Mouse (Mus musculus) brown adipose tissue, adult 24 weeks (tissue): ENCODE data around the gene Sh3bgrl. TPM values are rescaled to one million over a fixed set of nuclear protein-coding genes. Genes with fewer than 3 reads are reported as not detected.

ENCODE experiments used
- H3K27ac ChIP-seq: fragments of 200-500 bp; replicated peaks from 2 replicates; pipeline ENCODE4 v1.5.1; 2012; ENCODE audit warnings: low read depth, mild to moderate bottlenecking, low read length
- H3K4me1 ChIP-seq: fragments of 200-500 bp; 2 replicates; pipeline ENCODE4 v1.6.1; 2012; ENCODE audit warnings: low read length, mixed read lengths; ENCODE audit not compliant: control insufficient read depth, insufficient read depth, insufficient read length
- H3K4me3 ChIP-seq: fragments of 200-500 bp; 2 replicates; pipeline ENCODE4 v1.5.1; 2012; ENCODE audit warnings: low read depth, mild to moderate bottlenecking, low read length, moderate library complexity; ENCODE audit not compliant: insufficient read depth
- polyA plus RNA-seq: library from polyadenylated mRNA; stranded (reverse); fragments of >200 nt; gene quantifications from 2 replicates; pipeline ENCODE4 v1.2.4, GENCODE M21; 2012; ENCODE audit not compliant: missing spikeins, insufficient read depth, insufficient read length

Sh3bgrl gene
- polyA plus RNA-seq, 1 experiment, result 222 TPM

DNA sequence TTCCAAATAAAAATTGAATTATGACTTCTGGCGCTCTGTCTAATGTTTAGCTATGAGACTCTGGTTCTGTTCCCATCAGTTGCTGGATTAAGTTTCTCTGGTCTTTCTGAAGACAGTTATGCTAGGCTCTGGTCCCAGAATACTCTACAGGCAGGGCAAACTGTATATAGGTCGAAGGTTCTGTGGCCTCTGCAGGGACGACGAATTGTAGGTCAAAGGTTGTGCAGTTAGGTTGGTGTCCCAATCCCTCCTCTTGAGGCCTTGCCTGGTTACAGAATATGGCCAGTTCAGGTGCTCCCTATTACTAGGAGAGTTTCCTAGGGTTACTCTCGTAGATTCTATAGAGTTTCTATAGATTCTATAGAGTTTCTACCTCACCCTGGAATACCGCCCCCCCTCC is 50.6 kb downstream of the Sh3bgrl start:
- H3K4me1 ChIP-seq, result peaks cover 3% of the 10 kb centered on the region
- peak overlapping the region; percentile 92 for H3K27ac ChIP-seq
- no peak overlapping the region for H3K4me3 ChIP-seq

DNA sequence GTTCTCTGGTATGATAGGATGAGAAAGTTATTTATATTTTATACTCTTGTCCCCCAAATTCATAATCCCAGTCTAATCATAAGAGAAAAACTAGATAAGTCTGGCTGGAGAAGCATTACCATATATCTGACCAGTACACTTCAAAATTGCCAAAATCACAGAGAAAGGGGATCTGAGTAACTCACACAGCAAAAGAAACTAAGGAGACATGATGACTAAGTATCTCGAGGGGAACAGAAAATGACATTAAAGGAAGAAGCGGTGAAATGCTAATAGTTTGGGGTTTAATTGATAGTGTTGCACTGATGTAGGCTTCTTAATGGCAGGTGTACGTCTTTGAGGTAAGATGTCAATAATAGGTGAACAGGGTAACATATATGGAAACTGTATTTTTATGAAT is 51.9 kb downstream of the Sh3bgrl start:
- Histone ChIP-seq H3K27ac (no peak overlapping the region), H3K4me3 (no peak overlapping the region), H3K4me1 (peaks cover 2% of the 10 kb centered on the region)

DNA sequence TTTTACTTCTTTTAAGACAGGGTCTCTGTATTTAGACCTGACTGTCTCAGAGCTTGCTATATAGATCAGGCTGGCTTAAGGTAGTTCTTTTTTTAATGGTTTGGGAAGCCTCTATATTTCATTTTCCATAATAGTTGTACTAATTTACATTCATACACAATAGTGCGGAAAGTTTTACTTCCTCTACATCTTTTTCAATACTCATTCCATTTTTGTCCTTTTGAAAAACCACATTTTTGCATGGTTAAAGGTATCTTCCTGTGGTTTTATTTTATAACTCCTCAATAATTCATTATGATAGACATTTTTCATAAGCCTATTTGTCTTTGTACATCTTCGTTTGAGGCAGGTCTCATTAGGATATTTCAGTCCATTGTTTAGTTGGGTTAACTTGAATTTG is 56.1 kb downstream of the Sh3bgrl start:
- Histone ChIP-seq H3K4me1 (no peaks in the 10 kb centered on the region; the same call in 1 of the 2 replicates), H3K4me3 (no peak overlapping the region), H3K27ac (no peak overlapping the region)

DNA sequence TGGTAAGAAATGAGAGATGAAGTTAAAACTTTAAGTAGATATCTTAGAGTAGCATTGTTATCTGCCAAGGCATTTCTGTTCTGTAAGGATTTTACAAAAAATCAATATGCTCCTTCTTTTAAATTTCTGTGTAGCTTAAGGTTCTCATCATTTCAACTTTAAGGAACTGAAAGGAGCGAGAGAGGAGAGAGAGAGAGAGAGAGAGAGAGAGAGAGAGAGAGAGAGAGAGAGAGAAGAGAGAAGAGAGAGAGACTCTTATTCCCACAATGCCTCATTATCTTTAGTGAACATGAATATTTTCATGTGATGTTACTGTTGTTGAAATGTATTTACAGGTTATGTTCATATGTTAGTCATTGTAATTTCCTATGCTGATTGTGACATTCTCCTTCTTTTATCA is 65.2 kb downstream of the Sh3bgrl start:
- no peak overlapping the region for H3K27ac ChIP-seq
- H3K4me1 ChIP-seq, result no peaks in the 10 kb centered on the region
- H3K4me3 ChIP-seq, result no peak overlapping the region

DNA sequence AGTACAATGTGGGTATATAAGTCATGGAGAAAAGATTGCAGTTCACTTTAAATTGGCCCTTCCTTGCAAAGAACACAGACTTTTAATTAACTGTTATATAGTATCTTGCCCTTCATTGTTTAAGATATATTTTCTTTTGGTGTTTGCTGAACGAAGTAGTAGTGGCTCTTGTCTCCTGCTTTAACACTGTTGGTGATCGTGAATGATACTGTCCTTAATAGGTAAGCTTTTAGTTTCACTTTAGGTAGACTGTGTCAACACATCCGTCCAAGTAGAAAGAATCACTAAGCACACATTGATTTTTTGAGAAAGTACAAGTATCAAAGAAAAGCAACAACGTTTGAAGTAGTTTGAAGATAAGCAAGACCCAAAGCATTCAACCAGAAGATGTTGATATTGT is 65.7 kb downstream of the Sh3bgrl start:
- Histone ChIP-seq H3K4me1 (no peaks in the 10 kb centered on the region), H3K4me3 (no peak overlapping the region), H3K27ac (no peak overlapping the region)

DNA sequence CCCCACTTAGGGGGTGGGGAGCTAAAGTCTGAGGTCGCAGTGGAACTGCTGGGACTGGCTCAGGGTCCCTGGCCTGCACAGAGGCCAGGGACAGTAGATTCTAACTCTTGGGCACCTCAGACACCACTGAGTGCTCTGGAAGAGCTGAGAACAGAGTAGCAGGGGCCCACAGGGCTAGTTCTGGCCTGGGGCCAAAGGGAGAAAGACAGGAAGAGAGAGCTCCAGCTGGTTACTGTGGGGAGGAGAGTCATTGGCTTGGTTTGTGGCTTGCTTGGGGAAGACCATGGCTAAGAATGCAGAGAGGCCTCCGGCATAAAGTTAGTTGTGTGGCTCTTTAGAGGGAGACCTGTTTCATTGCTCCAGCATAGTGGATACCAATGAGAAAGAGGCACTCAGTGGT is 79.9 kb downstream of the Sh3bgrl start:
- no peak overlapping the region for H3K27ac ChIP-seq
- no peak overlapping the region for H3K4me3 ChIP-seq
- H3K4me1 ChIP-seq, result no peaks in the 10 kb centered on the region

DNA sequence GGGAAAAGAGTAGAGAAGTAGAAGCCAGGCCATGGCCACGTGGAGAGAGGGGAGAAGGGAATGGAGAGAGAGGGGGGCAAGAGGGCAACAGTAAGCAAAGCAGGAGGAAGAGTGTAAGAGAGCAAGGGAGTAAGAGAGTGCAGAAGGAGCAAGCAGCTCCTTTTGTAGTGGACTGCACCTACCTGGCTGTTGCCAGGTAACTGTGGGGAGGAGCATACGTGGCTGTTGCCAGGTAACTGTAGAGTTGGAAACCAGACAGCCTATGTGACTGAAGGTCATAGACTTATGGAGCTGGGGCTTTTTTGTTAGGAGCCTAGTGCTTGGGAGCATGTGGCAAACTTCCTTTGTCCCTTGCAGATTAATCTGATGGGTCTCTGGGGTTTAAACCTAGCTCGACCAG is 80.3 kb downstream of the Sh3bgrl start:
- Histone ChIP-seq H3K27ac (no peak overlapping the region), H3K4me1 (no peaks in the 10 kb centered on the region), H3K4me3 (no peak overlapping the region)

DNA sequence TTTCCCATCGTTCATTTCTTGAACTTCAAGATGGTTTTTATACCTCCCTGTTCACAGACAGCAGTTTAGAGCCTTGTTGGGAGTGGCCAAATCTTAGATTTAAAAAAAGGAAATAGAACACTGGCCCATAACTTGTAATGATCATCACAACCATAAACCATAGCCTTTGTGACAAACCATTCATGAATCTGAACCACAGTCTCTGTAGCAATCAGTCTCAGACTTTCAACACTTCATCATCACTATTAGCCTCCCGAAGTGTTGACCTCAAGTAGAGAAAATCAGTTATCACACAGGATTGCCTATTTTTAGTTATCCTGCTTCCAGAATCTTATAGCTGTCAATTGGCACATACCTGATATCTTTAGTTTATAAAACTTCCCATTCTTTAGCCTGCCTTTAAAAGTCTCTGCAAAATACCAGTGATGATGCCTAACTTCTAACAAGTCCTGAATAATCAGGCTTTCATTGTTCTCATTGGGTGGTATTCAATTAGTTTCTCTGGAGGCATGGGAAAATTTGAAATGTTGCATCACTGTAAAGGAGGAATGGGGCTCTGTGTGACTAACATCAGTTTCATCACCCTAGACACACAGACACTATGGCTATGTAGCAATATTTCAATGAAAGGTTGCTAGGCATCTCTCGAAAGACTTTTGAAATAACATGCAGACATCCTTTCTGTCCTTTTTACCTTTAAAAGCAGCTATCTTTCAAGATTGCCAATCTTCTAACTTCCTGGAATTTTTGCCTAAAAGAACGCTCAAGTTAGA is 89.7 kb downstream of the Sh3bgrl start:
- Histone ChIP-seq H3K4me3 (no peak overlapping the region), H3K4me1 (no peaks in the 10 kb centered on the region), H3K27ac (no peak overlapping the region)

DNA sequence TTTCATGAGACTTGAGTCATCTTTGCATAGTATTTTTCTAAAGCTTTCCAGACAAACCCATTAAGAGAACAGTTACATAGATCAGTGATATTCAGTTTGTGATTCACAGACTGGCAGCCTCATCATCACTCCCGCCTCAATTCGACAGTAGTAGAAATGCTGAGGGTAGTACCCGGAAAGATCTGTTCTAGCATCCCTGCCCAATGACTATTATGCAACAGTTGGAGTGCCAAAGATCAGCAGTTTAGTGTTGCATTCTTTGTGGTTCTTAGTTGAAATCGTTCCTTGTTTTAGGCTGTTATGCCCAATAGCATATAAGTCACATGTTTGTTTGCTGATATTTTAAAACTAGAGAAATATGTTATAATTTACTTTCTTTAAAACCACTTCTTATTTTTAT is 94.4 kb downstream of the Sh3bgrl start:
- H3K27ac ChIP-seq, result no peak overlapping the region
- peaks cover 4% of the 10 kb centered on the region; the same call in 1 of the 2 replicates for H3K4me1 ChIP-seq
- H3K4me3 ChIP-seq, result no peak overlapping the region

DNA sequence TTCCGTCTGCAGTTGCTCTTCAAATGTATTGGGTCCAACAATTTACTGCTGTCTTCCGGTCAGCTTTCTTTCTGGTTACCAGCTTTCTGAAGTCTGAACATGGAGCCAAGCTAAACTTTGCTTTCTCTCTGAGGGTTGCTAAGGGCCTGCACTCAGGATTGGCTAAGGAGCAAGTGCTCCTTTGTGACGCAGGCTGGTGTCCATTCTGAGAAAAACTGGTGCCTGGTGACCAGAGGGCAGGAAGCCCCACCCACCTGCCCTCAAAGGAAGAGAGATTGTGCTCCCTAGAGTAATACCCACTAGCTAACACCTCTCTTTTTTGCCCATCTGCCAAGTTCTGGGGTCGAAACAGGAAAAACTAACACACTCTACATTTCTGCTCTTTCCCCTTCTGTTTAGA is 95.8 kb downstream of the Sh3bgrl start:
- peaks cover 4% of the 10 kb centered on the region; the same call in 1 of the 2 replicates for H3K4me1 ChIP-seq
- H3K4me3 ChIP-seq, result no peak overlapping the region
- H3K27ac ChIP-seq, result peak overlapping the region; percentile 95

DNA sequence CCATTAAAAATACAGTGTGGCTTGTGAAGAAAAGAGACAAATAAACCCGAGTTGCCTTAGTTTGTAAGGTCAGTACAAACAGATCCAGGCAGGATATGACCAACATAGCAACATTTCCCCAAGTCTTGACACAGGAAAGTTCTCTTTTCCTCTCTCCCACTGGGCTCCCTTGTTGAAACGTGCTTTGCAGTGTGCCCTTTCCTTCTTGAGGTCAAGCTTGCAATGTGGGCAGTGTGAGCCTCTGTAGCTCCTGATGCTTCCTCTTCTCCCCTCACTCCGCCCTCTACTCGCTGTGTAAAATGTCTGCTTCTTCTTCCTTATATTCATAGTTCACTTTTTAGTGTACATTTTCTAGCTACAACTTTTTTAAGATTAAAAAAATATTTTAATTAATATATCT is 96.3 kb downstream of the Sh3bgrl start:
- Histone ChIP-seq H3K27ac (peak overlapping the region; percentile 95), H3K4me1 (peaks cover 4% of the 10 kb centered on the region; the same call in 1 of the 2 replicates), H3K4me3 (no peak overlapping the region)

DNA sequence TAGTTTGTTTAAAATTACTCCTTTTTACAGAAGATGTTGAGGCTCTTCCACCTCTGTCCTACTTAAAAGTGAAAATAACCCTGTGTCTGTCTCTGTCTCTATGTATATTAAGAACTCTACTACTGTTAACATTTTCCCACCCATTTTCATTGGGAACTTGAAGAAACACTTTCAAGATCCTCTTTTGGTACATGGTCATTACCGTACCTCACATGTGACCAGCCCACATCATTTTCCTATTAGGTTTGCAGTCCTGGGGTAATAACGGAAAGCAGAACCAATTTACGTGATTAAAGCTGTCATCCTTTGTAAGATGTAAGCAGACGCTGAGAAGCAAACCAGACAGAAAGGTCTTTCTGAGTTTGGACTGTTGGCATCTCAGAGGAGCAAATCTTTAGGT is 101.3 kb downstream of the Sh3bgrl start, which contains the start of gene Gm6377:
Gm6377 (plus strand) TSS at position 289 of the 400 bp plus-strand sequence.
- Histone ChIP-seq H3K4me1 (no peaks in the 10 kb centered on the region), H3K27ac (no peak within 1 kb of the TSS), H3K4me3 (no peak within 1 kb of the TSS)

DNA sequence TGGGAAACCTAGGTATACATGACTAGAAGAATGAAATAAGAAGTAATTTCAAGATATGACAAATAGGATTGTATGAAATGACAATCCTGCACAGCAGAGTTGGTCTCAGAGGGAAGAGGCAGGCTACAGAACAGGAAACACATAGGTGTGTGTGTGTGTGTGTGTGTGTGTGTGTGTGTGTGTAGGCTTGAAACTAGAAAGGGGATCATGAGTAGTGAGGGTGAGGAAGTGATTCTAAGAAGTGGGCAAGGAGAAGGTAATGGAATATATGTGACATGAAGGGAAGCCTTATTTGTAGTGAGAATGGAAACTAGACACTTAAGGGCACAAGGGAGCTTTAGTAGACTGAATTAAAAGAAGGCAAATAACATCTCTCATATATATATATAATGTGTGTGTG is 112.7 kb downstream of the Sh3bgrl start:
- Histone ChIP-seq H3K27ac (no peak overlapping the region), H3K4me1 (no peaks in the 10 kb centered on the region), H3K4me3 (no peak overlapping the region)

DNA sequence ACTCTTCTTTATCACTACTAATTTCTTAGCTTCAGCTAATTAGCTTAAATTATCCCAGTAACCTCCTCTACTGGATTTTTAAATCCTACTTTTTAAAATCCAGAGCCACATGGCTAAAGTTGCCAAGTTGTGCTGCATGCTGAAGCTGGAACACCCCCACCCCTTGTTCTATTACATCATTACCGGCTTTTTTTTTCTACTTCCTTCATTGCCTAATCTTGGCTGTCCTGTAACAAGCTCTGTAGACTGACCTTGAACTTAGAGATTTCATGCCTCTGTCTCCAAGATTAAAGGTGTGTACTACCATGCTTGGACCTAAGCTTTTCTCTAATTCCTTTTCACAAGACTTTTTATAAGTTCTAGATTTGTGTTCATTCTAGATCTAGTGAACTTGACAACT is 133.6 kb downstream of the Sh3bgrl start:
- Histone ChIP-seq H3K4me3 (no peak overlapping the region), H3K4me1 (no peaks in the 10 kb centered on the region), H3K27ac (no peak overlapping the region)

DNA sequence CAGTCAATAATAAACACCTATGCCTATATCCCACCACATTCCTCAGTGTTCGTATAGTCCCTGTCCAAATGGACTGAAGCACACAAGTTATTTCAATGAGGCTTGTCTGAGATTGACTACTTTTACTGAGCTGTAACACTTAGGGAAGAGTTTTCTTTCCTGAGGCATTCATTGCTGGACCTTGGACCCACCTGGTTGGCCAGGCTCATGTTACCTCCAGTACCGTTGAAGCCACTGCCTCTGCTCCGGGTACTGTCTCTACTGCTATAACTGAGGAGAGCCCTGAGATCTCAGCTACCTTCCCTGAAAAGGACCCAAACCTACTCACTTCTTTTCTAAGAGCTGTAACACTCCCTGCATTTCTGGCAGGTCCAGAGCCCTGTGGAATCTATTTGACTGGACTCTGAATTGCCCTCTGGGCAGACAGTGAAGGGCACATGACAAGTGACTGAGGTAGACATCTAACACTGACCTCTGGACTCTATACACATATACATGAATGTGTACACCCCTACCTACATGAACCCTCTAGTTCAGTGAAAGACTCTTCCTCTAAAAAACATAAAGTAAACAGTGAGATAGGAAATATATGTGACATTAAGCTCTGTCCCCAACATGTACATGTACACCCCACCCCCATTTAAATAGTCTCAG is 140.3 kb downstream of the Sh3bgrl start:
- Histone ChIP-seq H3K27ac (no peak overlapping the region), H3K4me3 (no peak overlapping the region), H3K4me1 (no peaks in the 10 kb centered on the region)

DNA sequence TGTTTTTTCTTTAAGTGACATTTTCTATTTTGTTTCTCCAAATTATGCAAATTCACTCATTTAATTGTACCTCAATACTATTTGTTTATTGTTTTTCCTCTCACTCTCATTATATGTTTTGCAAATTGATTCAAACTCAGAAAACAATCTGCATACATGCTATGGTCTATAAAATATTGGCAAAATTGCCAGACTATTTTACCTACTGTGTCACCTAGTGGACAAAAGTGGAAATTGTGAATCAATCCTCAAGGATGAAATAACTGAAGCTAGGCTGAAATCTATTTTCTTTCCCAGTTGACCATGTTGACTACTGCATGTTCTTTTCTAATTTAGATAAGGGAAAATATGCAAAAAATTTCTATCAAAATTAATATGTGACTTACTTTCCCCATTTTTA is 143.0 kb downstream of the Sh3bgrl start:
- Histone ChIP-seq H3K4me1 (no peaks in the 10 kb centered on the region), H3K27ac (no peak overlapping the region), H3K4me3 (no peak overlapping the region)
